Mouse (Mus musculus): ENCODE results near the gene H2-T22. TPM values are rescaled to one million over a fixed set of nuclear protein-coding genes. Genes with fewer than 3 reads are reported as not detected.
"Not testable (repeated sequence)": the region's sequence is repeated elsewhere in the genome, so short reads cannot be mapped to it uniquely, and the experiment has no call there.

The H2-T22 gene
- total RNA-seq, 2 experiments from 2014 or later = 13.9 to 15.2 TPM

DNA sequence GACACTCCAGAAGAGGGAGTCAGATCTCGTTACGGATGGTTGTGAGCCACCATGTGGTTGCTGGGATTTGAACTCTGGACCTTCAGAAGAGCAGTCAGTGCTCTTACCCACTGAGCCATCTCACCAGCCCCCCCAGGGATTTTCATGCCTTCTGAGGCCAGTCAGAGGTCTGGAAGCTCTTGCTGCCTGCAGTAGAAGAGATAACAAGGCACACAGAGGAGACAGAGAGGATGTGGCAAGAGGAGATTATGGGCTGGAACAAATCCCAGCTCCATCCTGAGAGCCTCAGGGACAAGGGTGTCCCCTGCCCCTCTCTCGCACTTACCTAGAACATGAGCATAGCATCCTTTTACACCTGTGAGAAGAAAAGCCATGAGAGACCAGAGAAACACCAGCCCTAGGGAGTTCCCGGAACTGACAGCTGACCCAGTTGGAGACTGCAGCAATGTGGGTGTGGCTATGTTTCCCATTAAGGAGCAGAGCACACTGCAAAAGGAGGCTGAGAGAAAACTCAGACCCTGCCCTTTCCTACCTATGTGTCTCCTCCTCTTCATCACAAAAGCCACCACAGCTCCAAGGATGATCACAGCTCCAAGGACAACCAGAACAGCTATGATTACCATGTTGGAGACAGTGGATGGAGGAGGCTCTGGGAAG is 12.4 kb downstream of the H2-T22 start:
- not testable (repeated sequence) for DNase-seq (ENCODE audit: low spot score in 2 of 2)

- DNase-seq (ENCODE audit: low spot score in 2 of 2) = no peak
Measured at GRCm38 (mm10) chr17:36028879-36029619, 13.5 kb downstream of the H2-T22 start.

DNA sequence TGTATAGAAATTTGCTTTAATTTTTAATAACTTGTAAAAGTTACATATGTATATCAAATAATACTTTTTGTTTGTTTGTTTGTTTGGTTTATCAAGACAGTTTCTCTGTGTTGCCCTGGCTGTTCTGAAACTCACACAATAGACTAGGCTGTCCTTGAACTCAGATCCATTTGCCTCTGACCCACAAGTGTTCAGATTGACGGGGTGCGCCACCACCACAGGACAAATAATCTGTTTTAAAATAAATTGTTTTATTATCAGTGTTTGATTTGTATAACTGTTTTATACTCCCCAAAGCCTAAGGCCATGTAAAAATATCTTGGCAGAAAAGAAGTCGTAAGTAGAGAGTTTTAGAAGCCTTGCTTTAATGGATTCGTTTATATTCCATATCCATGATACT is 14.9 kb downstream of the H2-T22 start:
- no peak for DNase-seq (ENCODE audit: low spot score in 2 of 2)

- no peak for DNase-seq (ENCODE audit: low spot score in 2 of 2)
Measured at GRCm38 (mm10) chr17:36025901-36026300, 16.6 kb downstream of the H2-T22 start.

DNA sequence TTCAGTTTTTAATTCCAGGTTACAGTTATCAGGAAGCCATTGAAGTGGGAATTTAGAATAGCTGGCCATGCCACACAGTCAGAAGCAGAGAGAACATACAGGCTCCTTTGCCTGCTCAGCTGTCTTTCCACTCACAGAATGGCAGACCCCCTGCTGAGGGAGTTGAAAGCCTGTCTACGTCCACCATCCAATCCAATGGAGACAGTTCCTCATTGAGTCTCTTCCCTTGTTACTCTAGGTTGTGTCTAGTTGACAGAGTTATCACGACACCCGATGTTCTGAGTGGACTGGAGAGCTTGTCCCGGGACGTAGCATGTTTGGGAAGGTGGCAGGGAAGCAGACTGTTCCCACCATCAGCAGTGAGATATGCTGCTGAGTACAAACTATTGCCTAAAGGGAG is 17.4 kb downstream of the H2-T22 start:
- no peak for DNase-seq (ENCODE audit: low spot score in 2 of 2)

DNA sequence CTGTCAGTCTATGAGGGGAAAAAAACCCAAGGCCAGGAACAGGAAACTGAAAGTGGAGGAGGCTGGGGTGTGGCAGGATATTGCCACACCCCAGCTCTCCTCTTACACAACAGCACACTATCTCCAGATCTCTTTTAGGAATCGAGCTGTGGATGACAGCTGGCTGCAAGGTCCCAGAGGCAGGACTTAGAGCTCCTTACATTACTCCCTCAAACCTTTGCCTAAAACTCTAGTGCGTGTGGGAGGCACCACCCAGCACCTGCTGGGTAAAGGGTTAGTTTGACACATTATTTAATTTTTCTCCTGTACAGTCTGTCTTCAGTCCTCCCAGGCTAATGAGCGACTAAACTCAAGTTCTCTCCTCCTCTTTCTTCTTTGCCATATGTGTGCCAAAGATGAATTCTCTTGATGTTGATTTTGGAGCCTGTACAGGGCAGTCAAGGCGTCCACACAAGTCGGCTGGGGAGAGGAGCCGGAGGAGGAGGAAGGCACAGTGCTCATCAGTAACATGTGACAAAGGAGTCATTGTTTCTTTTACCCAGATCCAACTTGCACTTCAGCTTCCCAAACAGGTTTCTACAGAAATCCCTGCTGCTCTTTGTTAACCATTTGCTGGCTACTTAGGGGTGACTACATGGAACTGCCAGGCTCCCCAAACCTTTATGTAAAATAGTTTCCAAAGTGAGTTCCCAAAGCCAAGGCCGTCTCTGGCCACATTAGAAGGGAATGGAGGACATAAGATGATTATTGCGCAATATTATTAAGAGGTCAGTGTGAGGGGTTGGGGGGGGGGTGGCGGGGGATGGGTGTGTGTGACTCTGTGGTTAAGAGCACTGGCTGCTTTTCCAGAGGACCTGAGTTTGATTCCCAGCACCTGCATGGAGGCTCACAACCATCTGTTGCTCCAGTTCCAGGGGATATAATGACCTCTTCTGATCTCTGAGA is 18.6 kb downstream of the H2-T22 start:
- no peak for DNase-seq (ENCODE audit: low spot score in 2 of 2)

DNA sequence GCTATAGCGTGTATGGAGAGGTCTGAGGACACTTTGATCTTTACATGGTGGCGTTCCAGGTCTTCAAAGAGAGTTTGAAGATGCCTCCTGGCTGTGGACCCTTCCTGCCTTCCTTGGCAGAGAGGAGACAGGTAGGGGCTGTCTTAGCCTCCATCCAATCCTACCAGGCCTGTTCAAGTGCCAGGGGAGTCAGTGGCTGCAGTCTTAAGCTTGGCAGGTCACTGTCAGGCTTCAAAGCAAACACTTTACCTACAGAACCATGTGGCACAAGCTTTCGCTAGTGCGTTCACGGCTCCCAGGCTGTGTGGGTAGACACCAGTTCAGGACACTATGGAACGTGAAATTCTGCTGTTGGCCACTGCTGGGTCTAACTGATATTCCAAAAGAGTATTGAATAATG is 19.6 kb downstream of the H2-T22 start:
- no peak for DNase-seq (ENCODE audit: low spot score in 2 of 2)

GRCm38 (mm10) chr17:36022098-36022497 is 20.4 kb downstream of the H2-T22 start:
- DNase-seq (ENCODE audit: low spot score in 2 of 2) = no peak

GRCm38 (mm10) chr17:36021309-36021708 is 21.2 kb downstream of the H2-T22 start:
- DNase-seq (ENCODE audit: low spot score in 2 of 2) = no peak

DNA sequence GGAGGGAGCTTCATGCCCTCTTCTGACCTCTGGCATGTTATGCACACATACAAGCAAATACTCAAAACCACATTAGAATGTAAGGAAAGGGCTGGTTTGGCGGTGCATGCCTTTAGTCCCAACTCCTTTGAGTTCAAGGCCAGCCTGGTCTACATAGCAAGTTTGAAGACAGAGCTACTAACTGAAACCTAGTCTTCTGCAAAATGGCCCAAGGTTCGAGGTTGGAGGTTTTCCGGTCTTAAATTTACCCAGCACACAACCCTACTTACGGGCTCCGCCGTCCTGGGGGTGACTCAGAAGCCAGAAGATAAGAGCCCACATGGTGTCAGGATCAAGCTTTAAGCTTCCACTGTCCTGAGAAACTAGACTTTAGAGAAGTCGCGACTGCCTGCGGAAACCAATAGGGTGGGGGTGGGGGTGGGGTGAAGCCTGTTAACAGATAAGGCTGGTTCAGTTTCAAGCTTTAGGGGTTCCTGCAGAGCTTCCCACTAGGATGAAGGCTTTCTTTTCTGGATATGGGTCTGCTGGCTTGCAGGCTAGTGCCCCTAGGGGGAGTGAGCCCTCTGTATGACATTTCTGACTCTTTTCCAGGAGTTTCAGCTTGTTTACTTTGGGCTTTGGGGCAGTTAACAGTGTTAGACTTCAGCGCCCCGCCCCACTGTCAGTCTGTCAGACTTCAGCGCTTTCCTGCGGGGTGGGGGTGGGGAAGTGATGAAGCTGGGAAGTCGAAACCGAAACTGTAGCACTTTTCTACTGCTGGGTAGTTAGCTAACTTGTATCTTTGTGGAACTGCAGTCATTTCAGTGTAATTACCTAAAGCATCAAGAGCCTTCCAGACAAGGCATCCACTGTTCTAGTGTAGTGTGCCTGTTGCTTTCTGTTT is 22.1 kb downstream of the H2-T22 start, which contains the start of gene H2-T24:
H2-T24 (minus strand) TSS at position 370 of the 883 bp plus-strand sequence.
- DNase-seq (ENCODE audit: low spot score in 2 of 2) = no peak

DNA sequence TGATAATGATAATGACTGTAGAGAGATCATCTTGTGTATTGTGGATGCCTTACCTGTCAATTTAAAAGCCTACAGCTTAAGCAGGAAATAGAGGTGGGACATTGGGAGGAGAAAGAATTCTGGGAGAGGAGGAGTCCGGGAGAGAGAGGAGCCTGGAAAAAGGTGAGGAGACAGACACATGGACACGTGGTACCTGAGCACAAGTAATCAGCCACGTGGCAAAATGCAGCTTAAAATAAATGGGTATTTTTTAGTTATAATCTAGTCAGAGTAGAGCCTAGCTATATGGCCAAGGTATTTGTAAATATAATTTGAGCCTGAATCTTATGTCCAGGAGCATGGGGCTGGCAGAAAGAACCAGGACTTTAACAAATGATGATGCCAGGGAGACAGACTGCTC is 23.0 kb downstream of the H2-T22 start:
- no peak for DNase-seq (ENCODE audit: low spot score in 2 of 2)

- no peak for DNase-seq (ENCODE audit: low spot score in 2 of 2)
Measured at GRCm38 (mm10) chr17:36018979-36019378, 23.6 kb downstream of the H2-T22 start.

GRCm38 (mm10) chr17:36017046-36017445 is 25.5 kb downstream of the H2-T22 start:
- DNase-seq (ENCODE audit: low spot score in 2 of 2) = no peak

- no peak for DNase-seq (ENCODE audit: low spot score in 2 of 2)
Measured at GRCm38 (mm10) chr17:36014977-36015376, 27.6 kb downstream of the H2-T22 start.

GRCm38 (mm10) chr17:36004409-36004808 is 38.1 kb downstream of the H2-T22 start:
- not testable (repeated sequence) for DNase-seq (ENCODE audit: low spot score in 2 of 2)

GRCm38 (mm10) chr17:36003331-36003730 is 39.2 kb downstream of the H2-T22 start:
- no peak for DNase-seq (ENCODE audit: low spot score in 2 of 2)

DNA sequence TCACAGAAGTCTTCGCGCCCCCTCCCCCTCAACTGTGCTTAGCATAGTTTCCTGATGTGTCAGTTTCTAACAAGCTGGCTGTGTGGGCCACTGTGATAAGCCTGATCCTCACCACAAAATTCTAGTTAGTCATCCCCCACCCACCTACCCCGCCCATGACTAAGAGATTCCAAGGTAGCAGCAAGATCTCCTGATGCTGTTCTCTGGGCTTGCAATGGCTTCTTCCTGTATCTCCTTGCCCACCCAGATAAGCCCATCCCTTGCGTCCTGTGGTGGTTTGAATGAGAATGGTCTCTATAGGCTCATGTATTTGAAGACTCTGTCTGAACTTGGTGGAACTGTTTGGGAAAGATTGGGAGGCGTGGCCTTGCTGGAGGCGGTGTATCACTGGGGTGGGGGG is 40.6 kb downstream of the H2-T22 start:
- no peak for DNase-seq (ENCODE audit: low spot score in 2 of 2)

DNA sequence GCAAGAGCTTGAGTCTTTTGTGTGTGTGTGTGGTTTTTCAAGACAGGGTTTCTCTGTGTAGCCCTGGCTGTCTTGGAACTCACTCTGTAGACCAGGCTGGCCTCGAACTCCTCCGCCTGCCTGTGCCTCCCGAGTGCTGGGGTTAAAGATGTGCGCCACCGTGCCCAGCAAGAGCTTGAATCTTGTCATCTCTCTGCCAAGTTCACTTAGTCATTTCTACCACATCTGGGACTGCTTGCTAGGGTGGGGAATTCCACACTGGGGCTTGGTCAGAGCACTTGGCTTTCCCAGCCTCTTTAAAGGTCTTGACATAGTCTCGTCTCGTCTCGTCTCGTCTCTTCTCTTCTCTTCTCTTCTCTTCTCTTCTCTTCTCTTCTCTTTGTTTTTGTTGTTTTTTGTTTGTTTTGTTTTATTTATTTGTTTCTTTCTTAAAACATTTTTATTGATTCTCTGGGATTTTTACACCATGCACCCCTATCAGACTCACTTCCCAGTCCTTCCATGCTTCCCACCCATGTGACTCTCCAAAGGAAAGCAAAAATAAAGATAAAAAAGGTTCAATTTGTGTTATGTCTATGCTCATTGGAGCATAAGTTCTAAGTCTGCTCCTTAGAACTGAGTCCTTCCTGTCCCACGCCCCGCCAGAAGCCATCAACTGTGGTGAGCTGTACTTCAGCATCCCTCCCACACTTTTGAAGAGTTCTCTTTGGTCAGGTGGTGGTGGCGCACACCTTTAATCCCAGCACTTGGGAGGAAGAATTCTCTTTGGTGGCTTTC is 41.2 kb downstream of the H2-T22 start:
- no peak for DNase-seq (ENCODE audit: low spot score in 2 of 2)

DNA sequence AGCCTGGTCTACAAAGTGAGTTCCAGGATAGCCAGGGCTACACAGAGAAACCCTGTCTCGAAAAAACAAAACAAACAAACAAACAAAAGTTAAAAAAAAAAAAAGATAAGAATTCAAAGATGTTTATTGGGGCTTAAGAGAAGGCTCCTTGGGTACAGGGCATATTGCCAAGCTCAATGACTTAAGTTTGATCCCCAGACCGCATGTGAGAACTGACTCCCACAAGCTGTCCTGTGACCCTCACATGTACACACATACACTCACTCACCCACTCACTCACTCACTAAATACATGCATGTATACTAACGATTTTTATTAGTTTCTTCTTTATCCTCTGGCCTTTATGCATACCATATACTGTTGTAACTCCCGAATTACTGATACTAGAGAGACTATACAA is 42.2 kb downstream of the H2-T22 start:
- DNase-seq (ENCODE audit: low spot score in 2 of 2) = no peak

GRCm38 (mm10) chr17:35999356-35999755 is 43.2 kb downstream of the H2-T22 start:
- DNase-seq (ENCODE audit: low spot score in 2 of 2) = no peak

Data from layer of hippocampus, adult 18-20 months (tissue).